Mouse (Mus musculus) lung, postnatal 0 days (tissue): ENCODE measurements around the gene Irf2bp2.

Experiments used
- CTCF ChIP-seq: IDR thresholded peaks from 2 replicates; pipeline ENCODE4 v1.5.1; 2016; ENCODE audit warnings: antibody characterized with exemption, mild to moderate bottlenecking
- EP300 ChIP-seq: IDR thresholded peaks from 2 replicates; pipeline ENCODE4 v1.6.1; 2016; ENCODE audit warnings: antibody characterized with exemption, mild to moderate bottlenecking, control low read depth

DNA sequence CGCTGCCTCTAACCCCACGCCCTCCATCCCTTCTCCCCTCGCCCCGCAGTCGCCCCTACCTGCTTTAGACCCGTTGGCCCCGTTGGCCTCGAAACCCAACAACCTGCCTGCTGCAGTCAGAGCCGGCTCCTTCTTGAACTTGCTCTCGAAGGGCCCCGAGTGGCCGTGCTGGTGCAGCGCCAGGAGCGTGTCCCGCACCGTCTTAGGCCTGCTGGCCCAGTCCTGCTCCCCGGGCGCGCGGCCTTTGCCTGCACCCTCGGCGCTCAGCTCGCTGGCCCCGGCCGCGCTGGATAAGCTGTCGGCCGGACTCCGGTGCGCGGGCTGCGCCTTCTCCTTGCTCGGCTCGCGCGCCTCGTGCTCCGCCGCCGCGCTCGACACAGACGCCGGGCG, 1.4 kb downstream of the Irf2bp2 start:
- TF ChIP-seq EP300 (no peak), CTCF (no peak)
